Mouse (Mus musculus): ENCODE data around the gene Creb3l4. TPM values are rescaled to one million over a fixed set of nuclear protein-coding genes. Genes with fewer than 3 reads are reported as not detected.

Creb3l4 gene
- polyA plus RNA-seq, 1 experiment from 2014 or later = 8.9 TPM

- H3K27me3 ChIP-seq = no peaks in the 10 kb centered on the region
- H3K36me3 ChIP-seq = peaks cover 86% of the 10 kb centered on the region
- no peak overlapping the region for H3K27ac ChIP-seq
- H3K4me1 ChIP-seq = no peaks in the 10 kb centered on the region
- no peak overlapping the region for H3K9ac ChIP-seq
- no peak overlapping the region for H3K4me3 ChIP-seq
- H3K9me3 ChIP-seq = no peaks in the 10 kb centered on the region
- WGBS = 40% methylated on average over 16 of the region's 16 CpGs
- H3K4me2 ChIP-seq = no peak overlapping the region
- ATAC-seq (ENCODE audit: insufficient number of reproducible peaks, insufficient read depth, low FRiP score, low TSS enrichment, low read depth) = no peak
Observed at GRCm38 (mm10) chr3:90276858-90277257, 33.5 kb upstream of the Creb3l4 start.

DNA sequence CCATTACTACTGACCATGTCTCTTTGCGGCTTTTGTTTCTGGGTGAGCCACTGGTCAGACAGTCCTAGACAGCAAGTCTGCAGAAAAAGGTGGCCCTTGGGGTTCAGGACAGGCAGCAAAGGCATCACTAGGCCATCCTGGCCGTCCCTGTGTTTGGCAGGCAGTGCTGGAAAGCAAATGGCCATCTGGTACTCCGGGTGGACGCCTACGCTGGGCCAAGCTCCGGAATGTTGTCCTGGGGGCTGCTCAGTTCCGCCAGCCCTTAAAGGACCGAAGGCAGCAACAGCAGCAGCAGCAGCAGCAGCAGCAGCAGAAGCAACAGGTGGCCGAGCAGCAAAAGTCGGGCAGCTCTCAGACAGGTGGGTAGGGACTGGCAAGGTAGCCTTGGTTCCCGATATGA, 32.0 kb upstream of the Creb3l4 start:
- Histone ChIP-seq H3K9ac (no peak overlapping the region), H3K36me3 (peaks cover 87% of the 10 kb centered on the region), H3K4me3 (no peak overlapping the region), H3K4me1 (no peaks in the 10 kb centered on the region), H3K27me3 (no peaks in the 10 kb centered on the region), H3K27ac (no peak overlapping the region), H3K4me2 (no peak overlapping the region), H3K9me3 (no peaks in the 10 kb centered on the region)
- WGBS = 91% methylated on average over 11 of the region's 11 CpGs
- no peak for ATAC-seq (ENCODE audit: insufficient number of reproducible peaks, insufficient read depth, low FRiP score, low TSS enrichment, low read depth)

GRCm38 (mm10) chr3:90273855-90274254, 30.5 kb upstream of the Creb3l4 start:
- peaks cover 79% of the 10 kb centered on the region for H3K36me3 ChIP-seq
- no peaks in the 10 kb centered on the region for H3K9me3 ChIP-seq
- no peak overlapping the region for H3K9ac ChIP-seq
- no peak overlapping the region for H3K4me3 ChIP-seq
- no peak overlapping the region for H3K27ac ChIP-seq
- H3K4me1 ChIP-seq = no peaks in the 10 kb centered on the region
- 93% methylated on average over 22 of the region's 22 CpGs for WGBS
- no peak for ATAC-seq (ENCODE audit: insufficient number of reproducible peaks, insufficient read depth, low FRiP score, low TSS enrichment, low read depth)
- H3K4me2 ChIP-seq = no peak overlapping the region
- H3K27me3 ChIP-seq = no peaks in the 10 kb centered on the region

DNA sequence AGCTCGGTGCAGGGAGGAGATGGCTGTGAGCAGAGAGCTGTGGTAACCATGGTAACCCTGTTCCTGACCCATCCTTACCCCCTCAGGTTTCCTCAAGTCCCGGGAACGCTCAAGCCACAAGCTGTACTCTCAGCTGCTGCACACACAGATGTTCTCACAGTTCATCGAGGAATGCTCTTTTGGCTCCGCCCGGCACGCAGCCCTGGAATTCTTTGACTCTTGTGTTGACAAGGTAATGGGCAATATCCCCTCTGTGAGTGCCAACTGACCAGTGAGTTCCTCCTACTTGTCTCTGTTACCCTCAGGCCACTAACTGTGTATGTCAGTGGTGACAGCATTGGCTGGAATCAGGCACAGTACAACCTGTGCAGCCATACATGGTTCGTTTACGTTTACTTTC, 28.9 kb upstream of the Creb3l4 start:
- no peak overlapping the region for H3K27ac ChIP-seq
- WGBS = 64% methylated on average over 9 of the region's 9 CpGs
- H3K36me3 ChIP-seq = peaks cover 66% of the 10 kb centered on the region
- H3K9ac ChIP-seq = no peak overlapping the region
- H3K27me3 ChIP-seq = no peaks in the 10 kb centered on the region
- H3K4me1 ChIP-seq = no peaks in the 10 kb centered on the region
- no peak overlapping the region for H3K4me2 ChIP-seq
- H3K4me3 ChIP-seq = no peak overlapping the region
- no peak for ATAC-seq (ENCODE audit: insufficient number of reproducible peaks, insufficient read depth, low FRiP score, low TSS enrichment, low read depth)
- H3K9me3 ChIP-seq = no peaks in the 10 kb centered on the region

- Histone ChIP-seq H3K4me1 (peaks cover 12% of the 10 kb centered on the region), H3K36me3 (peaks cover 52% of the 10 kb centered on the region), H3K4me3 (no peak overlapping the region), H3K9me3 (no peaks in the 10 kb centered on the region), H3K9ac (no peak overlapping the region), H3K27me3 (no peaks in the 10 kb centered on the region), H3K27ac (no peak overlapping the region), H3K4me2 (no peak overlapping the region)
- 91% methylated on average over 8 of the region's 8 CpGs for WGBS
- ATAC-seq (ENCODE audit: insufficient number of reproducible peaks, insufficient read depth, low FRiP score, low TSS enrichment, low read depth) = no peak
Observed at GRCm38 (mm10) chr3:90270784-90271183, 27.5 kb upstream of the Creb3l4 start.

- H3K27me3 ChIP-seq = no peaks in the 10 kb centered on the region
- peaks cover 15% of the 10 kb centered on the region for H3K4me1 ChIP-seq
- no peak for ATAC-seq (ENCODE audit: insufficient number of reproducible peaks, insufficient read depth, low FRiP score, low TSS enrichment, low read depth)
- peaks cover 40% of the 10 kb centered on the region for H3K36me3 ChIP-seq
- no peak overlapping the region for H3K4me2 ChIP-seq
- no peaks in the 10 kb centered on the region for H3K9me3 ChIP-seq
- H3K27ac ChIP-seq = no peak overlapping the region
- 89% methylated on average over 16 of the region's 16 CpGs for WGBS
- no peak overlapping the region for H3K4me3 ChIP-seq
- H3K9ac ChIP-seq = peak overlapping the region; percentile 21; the same call in 1 of the 2 replicates
Observed at GRCm38 (mm10) chr3:90268971-90269370, 25.7 kb upstream of the Creb3l4 start.

DNA sequence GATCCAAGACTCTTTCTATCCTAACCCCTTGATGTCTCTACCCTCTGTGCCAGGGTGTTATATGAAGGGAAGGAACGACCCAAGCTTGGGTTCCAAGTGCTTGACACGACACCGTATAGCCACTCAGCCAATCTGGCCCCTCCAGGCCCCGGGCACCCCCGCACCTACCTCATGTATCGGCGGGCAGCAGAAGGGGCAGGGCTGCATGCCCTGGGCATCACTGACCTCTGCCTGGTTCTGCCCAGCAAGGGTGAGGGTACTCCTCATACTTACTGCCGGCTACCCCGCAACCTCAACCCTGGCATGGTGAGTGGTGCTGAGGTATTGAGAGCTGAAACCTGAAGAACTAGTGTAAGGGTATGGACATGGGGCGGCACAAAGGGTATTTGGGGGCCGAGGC, 24.9 kb upstream of the Creb3l4 start:
- H3K27me3 ChIP-seq = no peaks in the 10 kb centered on the region
- no peak for ATAC-seq (ENCODE audit: insufficient number of reproducible peaks, insufficient read depth, low FRiP score, low TSS enrichment, low read depth)
- peaks cover 15% of the 10 kb centered on the region for H3K4me1 ChIP-seq
- H3K4me3 ChIP-seq = no peak overlapping the region
- no peaks in the 10 kb centered on the region for H3K9me3 ChIP-seq
- H3K9ac ChIP-seq = no peak overlapping the region
- peaks cover 39% of the 10 kb centered on the region for H3K36me3 ChIP-seq
- WGBS = 96% methylated on average over 11 of the region's 11 CpGs
- no peak overlapping the region for H3K27ac ChIP-seq
- no peak overlapping the region for H3K4me2 ChIP-seq

DNA sequence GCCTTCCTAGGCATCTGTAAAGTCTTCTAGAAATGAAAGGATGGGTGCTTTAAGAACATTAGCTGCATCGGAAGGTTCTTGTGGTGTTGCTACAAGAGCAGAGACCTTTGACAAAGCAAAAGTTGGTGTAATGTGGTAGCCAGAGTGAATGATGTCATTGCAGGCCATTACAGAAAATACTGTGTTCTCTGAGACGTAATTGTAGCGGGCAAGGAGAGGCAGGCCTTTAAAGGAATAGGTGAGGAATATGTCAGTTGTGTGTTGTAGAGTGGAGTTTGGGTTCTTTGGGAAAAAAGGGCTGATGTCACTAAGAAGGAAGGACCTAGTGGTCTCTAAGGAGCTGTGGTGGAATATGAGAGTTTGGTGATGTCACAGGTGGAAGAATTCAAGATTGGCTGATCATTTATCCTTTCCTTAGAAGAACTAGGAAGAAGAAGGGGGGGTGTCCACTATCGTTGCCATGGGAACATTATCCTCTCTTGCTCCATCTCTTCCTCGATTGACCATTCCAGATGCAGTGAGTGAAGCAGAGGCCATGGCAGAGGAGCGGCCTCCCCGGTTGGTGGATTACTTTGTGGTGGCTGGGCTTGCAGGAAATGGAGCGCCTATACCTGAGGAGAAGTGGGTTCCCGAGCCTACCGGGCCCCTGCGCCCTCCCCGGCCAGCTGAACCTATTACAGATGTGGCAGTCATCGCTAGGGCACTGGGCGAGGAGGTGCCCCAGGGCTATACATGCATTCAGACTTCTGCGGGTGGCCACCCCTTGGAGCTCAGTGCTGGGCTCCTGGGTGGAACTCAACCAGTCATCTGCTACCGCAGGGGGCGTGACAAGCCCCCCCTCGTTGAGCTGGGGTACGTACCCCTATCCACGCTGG, 23.8 kb upstream of the Creb3l4 start:
- 93% methylated on average over 20 of the region's 20 CpGs for WGBS
- no peaks in the 10 kb centered on the region for H3K9me3 ChIP-seq
- no peak overlapping the region for H3K27ac ChIP-seq
- H3K4me2 ChIP-seq = peak overlapping the region; percentile 85
- H3K4me1 ChIP-seq = peaks cover 15% of the 10 kb centered on the region
- H3K36me3 ChIP-seq = peaks cover 39% of the 10 kb centered on the region
- ATAC-seq (ENCODE audit: insufficient number of reproducible peaks, insufficient read depth, low FRiP score, low TSS enrichment, low read depth) = no peak
- no peaks in the 10 kb centered on the region for H3K27me3 ChIP-seq
- 0 out of 2 replicates have a peak overlapping the region, but pooled peaks have one; percentile 85 for H3K9ac ChIP-seq
- H3K4me3 ChIP-seq = peak overlapping the region; percentile 79; the same call in 1 of the 2 replicates

DNA sequence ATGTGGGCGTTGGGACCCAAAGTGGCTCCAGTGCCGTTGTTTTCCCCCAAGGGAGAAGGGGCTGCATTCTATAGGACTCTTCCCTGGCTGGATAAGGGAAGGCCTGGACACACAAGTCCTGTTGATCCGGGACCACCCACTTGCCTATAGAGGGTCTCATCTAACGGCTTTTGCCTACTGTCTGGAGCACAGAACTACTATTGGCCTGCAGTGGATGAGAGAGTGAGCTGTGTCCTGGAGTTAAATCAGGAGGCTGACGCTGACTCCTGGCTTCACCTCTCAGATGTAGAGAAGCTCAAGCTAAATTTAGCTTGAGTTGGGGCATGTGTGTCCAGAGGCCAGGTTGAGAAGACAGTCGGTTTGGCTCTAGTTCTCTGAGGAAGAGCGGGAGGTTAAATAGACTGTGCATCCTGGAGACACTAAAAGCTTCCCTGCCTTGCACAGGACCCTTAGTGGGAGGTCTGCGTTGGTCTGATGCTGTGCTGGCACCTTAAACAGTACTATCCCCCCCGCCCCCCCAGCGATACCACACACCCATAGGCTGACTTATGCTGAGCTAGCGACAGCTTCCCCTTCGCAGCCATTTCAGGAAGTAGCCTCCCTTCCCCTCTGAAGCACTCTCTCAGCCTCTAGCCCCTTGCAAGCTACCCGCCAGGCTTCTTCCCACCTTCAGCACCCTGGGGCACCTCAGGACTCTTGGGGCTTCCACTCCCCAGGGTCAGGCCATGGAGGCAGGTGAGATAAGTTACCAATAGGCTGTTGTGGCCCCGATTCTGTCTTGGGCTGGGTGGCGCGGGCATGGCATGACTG, 22.8 kb upstream of the Creb3l4 start:
- Histone ChIP-seq H3K36me3 (peaks cover 44% of the 10 kb centered on the region), H3K9me3 (no peaks in the 10 kb centered on the region), H3K27ac (peak overlapping the region; percentile 95), H3K4me2 (peak overlapping the region; percentile 85), H3K4me3 (peak overlapping the region; percentile 79), H3K9ac (peak overlapping the region; percentile 85), H3K4me1 (peaks cover 15% of the 10 kb centered on the region), H3K27me3 (no peaks in the 10 kb centered on the region)
- peak; percentile 10; the same call in 1 of the 2 replicates for ATAC-seq (ENCODE audit: insufficient number of reproducible peaks, insufficient read depth, low FRiP score, low TSS enrichment, low read depth)
- 21% methylated on average over 16 of the region's 16 CpGs for WGBS

DNA sequence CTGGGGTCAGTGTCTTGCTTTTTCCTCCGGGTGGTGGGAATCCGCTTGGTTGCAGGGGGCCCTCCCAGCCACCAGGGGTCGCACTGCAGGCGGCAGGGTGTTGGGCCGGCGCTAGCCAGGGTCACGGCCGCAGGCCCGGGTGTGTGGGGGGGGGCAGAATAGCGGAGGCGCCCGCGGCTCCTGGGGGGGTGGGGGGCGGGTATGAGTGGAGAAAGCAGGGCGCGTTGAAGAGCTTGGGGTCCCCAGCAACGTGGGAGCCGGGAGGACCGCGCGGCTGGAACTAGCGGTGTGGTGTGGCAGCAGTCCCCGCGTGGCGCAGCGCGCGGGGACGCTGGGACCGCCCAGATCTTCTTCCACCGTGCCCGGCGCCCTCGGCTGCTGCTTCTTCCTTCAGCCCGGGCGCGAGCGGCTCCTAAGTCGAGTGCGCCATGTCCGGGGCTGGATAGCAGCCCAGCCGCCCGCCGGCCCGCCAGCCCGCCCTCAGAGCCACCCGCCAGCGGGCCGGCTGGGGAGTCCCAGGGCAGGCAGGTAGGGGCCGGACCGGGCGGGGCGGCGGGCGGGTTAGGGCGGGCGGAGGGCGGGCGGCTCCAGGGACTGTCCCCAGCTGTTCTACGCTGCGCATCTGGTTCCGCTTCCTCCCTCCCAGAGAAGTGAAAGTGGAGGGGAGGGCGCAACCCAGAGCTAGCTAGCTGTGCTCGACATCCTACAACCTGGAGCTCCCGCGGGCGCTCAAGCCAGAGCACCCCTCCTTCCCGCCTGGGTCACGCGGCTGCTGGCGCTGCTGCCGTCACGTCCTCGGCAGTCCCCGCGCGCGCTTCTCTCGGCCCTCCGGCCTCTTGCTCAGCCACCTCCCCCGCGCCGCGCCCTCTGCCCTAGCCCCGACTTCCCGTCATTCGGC, 22.0 kb upstream of the Creb3l4 start, which contains the start of gene Dennd4b:
TSS of gene Dennd4b (plus strand) at position 152 of the 898 bp plus-strand sequence.
- H3K36me3 ChIP-seq = peaks cover 44% of the 10 kb centered on the region
- peak within 1 kb of the TSS; percentile 79 for H3K4me3 ChIP-seq
- H3K27ac ChIP-seq = peak within 1 kb of the TSS; percentile 95
- no peaks in the 10 kb centered on the region for H3K27me3 ChIP-seq
- peak within 1 kb of the TSS; percentile 85 for H3K4me2 ChIP-seq
- under 1% methylated on average over 78 of the region's 87 CpGs for WGBS
- H3K4me1 ChIP-seq = peaks cover 15% of the 10 kb centered on the region
- peak; percentile 83 for ATAC-seq (ENCODE audit: insufficient number of reproducible peaks, insufficient read depth, low FRiP score, low TSS enrichment, low read depth)
- H3K9ac ChIP-seq = peak within 1 kb of the TSS; percentile 85
- H3K9me3 ChIP-seq = no peaks in the 10 kb centered on the region

DNA sequence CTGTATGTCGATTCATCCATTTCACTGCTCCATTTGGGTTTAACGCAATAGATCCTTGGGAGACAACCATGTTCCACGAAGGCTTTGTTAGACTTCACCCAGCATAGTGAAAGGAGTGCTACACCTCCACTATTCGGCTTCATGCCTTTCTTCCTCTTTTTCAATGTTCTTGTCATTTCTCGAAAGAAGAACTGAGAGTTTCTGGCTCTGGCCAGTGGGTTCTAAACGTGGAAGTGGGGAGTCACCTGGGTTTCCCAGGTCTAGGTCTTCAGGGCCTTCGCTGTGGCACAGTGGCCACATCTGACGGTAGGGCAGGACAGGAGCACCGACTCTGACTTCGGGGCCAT, 21.3 kb upstream of the Creb3l4 start:
- no peak for ATAC-seq (ENCODE audit: insufficient number of reproducible peaks, insufficient read depth, low FRiP score, low TSS enrichment, low read depth)
- peaks cover 50% of the 10 kb centered on the region for H3K36me3 ChIP-seq

More for the DNA sequence above, 21.3 kb upstream of the Creb3l4 start:
- Histone ChIP-seq H3K4me3 (peak overlapping the region; percentile 79), H3K9ac (peak overlapping the region; percentile 85; the same call in 1 of the 2 replicates), H3K4me1 (peaks cover 15% of the 10 kb centered on the region), H3K27ac (peak overlapping the region; percentile 95), H3K9me3 (no peaks in the 10 kb centered on the region), H3K4me2 (peak overlapping the region; percentile 85), H3K27me3 (no peaks in the 10 kb centered on the region)
- WGBS = 35% methylated on average over 10 of the region's 10 CpGs

Measured in embryonic facial prominence, embryonic 13.5 days (tissue).